Mouse (Mus musculus) cortical plate, adult 2 months (tissue): ENCODE measurements around the gene Sh3d21.

Experiments used
- CTCF ChIP-seq: fragments of 200-500 bp; IDR thresholded peaks from 2 replicates; pipeline ENCODE4 v1.5.1; 2011; ENCODE audit warnings: mild to moderate bottlenecking, control low read depth, low read length; ENCODE audit not compliant: insufficient read depth; ENCODE audit errors: extremely low read depth
- POLR2A ChIP-seq: fragments of 200-500 bp; IDR thresholded peaks from 2 replicates; pipeline ENCODE4 v1.6.1; 2011; ENCODE audit warnings: mild to moderate bottlenecking, low read length, control low read depth; ENCODE audit not compliant: insufficient read depth; ENCODE audit errors: extremely low read depth

DNA sequence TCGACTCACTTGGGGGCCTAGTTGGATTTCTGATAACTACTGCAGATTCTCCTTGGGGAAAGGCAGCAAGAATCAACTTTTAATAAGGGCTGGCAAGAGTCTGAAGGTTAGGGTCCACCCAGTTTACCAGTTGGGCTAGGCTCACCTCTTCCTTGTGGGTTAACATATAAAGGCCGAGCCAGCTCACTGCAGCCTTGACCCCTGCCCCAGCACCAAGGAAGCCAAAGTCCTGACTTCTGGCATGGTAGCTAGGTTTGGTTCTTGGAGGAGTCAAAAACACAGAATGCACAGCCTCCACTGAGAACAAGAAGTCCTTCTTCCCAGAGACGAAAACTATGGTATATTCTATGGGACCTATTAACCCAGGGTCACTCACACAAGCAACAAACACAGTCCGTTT, 394 bp upstream of the Sh3d21 start:
- TF ChIP-seq CTCF, result no peak
- TF ChIP-seq POLR2A, result no peak
